Mouse (Mus musculus): Measurements from ENCODE around the gene Lama5. TPM values are rescaled to one million over a fixed set of nuclear protein-coding genes. Genes with fewer than 3 reads are reported as not detected.

Lama5 gene
- polyA plus RNA-seq, 1 experiment from 2014 or later, result 28.2 TPM

DNA sequence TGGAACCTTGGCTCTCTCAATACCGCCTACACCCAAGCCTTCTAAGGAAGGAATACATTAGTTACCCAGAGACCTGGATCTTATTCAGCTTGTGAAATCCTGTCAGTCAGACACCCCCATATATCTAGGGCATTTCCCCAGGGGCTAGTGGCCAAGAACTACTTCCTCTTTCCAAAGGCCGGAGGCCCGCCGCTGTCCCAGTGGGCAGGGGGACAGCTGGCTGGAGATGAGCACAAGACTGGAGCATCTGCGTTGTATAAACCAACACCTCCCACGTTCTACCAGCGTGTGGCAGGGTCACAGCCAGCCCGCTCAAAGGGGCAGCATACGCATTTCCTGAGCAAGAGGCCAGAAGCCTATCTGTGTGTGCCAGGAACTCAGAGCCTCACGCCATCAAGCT is 22.9 kb downstream of the Lama5 start:
- Histone ChIP-seq H3K27me3 (replicated peaks; ENCODE audit: control insufficient read depth, insufficient read depth, low read length) (no peaks in the 10 kb centered on the region), H3K4me2 (ENCODE audit: low read depth, low read length) (no peak overlapping the region), H3K9me3 (ENCODE audit: control insufficient read depth, low read length) (no peaks in the 10 kb centered on the region), H3K27ac (replicated peaks; ENCODE audit: low read depth, low read length) (no peak overlapping the region), H3K4me3 (ENCODE audit: low read depth, low read length) (no peak overlapping the region), H3K36me3 (ENCODE audit: control insufficient read depth, insufficient read depth, low read length) (no peaks in the 10 kb centered on the region), H3K4me1 (ENCODE audit: control insufficient read depth, insufficient read depth, low read length) (no peaks in the 10 kb centered on the region), H3K9ac (ENCODE audit: low read depth, low read length) (no peak overlapping the region)
- ATAC-seq (ENCODE audit: low read depth), result no peak
- no peak for DNase-seq (ENCODE audit: low spot score)
- WGBS, result 80% methylated on average over 10 of the region's 10 CpGs

DNA sequence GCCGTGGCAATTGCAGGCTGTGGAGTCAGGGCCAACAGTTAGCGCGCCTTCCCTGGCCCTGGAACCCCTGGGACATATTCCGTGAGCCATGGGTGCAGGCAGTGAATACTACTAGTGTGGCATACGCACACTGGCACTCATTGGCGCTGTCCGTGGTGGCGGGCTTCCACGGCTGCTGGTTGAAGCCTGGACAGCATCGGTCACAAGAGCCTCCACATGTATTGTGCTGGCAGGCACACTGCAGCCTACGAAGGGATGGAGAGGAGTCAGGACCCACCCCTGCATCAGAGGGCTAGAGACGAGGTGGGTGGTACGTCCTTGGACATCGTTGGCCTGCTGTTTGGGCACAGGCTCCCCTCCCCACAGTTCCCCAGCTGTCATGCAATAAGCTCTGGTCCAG is 23.4 kb downstream of the Lama5 start:
- no peaks in the 10 kb centered on the region for H3K36me3 ChIP-seq (ENCODE audit: control insufficient read depth, insufficient read depth, low read length)
- no peaks in the 10 kb centered on the region for H3K4me1 ChIP-seq (ENCODE audit: control insufficient read depth, insufficient read depth, low read length)
- no peak overlapping the region for H3K4me2 ChIP-seq (ENCODE audit: low read depth, low read length)
- no peaks in the 10 kb centered on the region for H3K27me3 ChIP-seq (replicated peaks; ENCODE audit: control insufficient read depth, insufficient read depth, low read length)
- no peak overlapping the region for H3K27ac ChIP-seq (replicated peaks; ENCODE audit: low read depth, low read length)
- H3K4me3 ChIP-seq (ENCODE audit: low read depth, low read length), result no peak overlapping the region
- 91% methylated on average over 14 of the region's 14 CpGs for WGBS
- DNase-seq (ENCODE audit: low spot score) (no peak), ATAC-seq (ENCODE audit: low read depth) (no peak)
- H3K9ac ChIP-seq (ENCODE audit: low read depth, low read length), result no peak overlapping the region
- H3K9me3 ChIP-seq (ENCODE audit: control insufficient read depth, low read length), result no peaks in the 10 kb centered on the region

DNA sequence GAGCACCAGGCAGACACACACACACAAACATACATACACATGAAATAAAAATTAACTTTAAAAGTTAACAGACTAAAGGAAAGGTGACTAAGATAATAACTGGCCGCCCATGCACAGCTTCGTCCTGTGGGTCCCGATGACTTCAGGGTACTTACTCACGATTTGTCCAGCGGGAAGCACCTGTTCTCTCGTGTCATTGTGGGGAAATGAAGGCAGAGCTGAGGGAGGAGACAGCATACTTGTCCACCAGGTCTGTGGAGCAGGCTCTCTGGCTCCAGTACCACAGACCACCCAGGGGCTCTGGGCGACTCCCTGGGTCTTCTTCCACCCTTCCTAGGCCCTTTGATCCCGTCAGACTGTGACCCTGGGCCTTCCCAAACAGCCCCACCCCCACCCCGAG is 24.4 kb downstream of the Lama5 start:
- H3K4me1 ChIP-seq (ENCODE audit: control insufficient read depth, insufficient read depth, low read length), result no peaks in the 10 kb centered on the region
- H3K9ac ChIP-seq (ENCODE audit: low read depth, low read length), result no peak overlapping the region
- H3K36me3 ChIP-seq (ENCODE audit: control insufficient read depth, insufficient read depth, low read length), result no peaks in the 10 kb centered on the region
- no peak overlapping the region for H3K4me3 ChIP-seq (ENCODE audit: low read depth, low read length)
- no peak overlapping the region for H3K27ac ChIP-seq (replicated peaks; ENCODE audit: low read depth, low read length)
- DNase-seq (ENCODE audit: low spot score), result no peak
- H3K9me3 ChIP-seq (ENCODE audit: control insufficient read depth, low read length), result no peaks in the 10 kb centered on the region
- 66% methylated on average over 9 of the region's 9 CpGs for WGBS
- H3K4me2 ChIP-seq (ENCODE audit: low read depth, low read length), result no peak overlapping the region
- no peaks in the 10 kb centered on the region for H3K27me3 ChIP-seq (replicated peaks; ENCODE audit: control insufficient read depth, insufficient read depth, low read length)
- ATAC-seq (ENCODE audit: low read depth), result no peak

DNA sequence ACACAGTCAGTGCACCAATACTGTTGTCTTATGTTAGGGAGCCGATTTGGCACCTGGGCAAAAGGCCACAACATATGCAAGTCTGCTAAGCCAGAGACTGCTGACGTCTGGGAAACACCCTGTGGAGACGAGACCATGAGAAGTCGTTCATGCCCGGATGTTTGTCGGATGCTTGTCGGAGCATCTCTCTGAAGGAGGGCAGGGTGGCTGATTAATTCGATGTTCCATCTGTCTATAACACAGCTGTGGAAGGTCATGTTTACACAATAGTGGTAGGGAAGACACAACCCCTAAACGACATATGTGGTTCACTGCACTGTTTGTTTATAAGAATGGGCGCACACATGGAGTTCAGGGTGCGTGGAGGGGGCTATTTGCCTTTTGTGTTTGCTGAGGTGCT is 25.0 kb downstream of the Lama5 start:
- ATAC-seq (ENCODE audit: low read depth) (no peak), DNase-seq (ENCODE audit: low spot score) (no peak)
- H3K36me3 ChIP-seq (ENCODE audit: control insufficient read depth, insufficient read depth, low read length), result no peaks in the 10 kb centered on the region
- H3K4me2 ChIP-seq (ENCODE audit: low read depth, low read length), result no peak overlapping the region
- WGBS, result 70% methylated on average over 11 of the region's 11 CpGs
- no peaks in the 10 kb centered on the region for H3K9me3 ChIP-seq (ENCODE audit: control insufficient read depth, low read length)
- no peak overlapping the region for H3K27ac ChIP-seq (replicated peaks; ENCODE audit: low read depth, low read length)
- H3K4me1 ChIP-seq (ENCODE audit: control insufficient read depth, insufficient read depth, low read length), result no peaks in the 10 kb centered on the region
- H3K9ac ChIP-seq (ENCODE audit: low read depth, low read length), result no peak overlapping the region
- no peak overlapping the region for H3K4me3 ChIP-seq (ENCODE audit: low read depth, low read length)
- no peaks in the 10 kb centered on the region for H3K27me3 ChIP-seq (replicated peaks; ENCODE audit: control insufficient read depth, insufficient read depth, low read length)

DNA sequence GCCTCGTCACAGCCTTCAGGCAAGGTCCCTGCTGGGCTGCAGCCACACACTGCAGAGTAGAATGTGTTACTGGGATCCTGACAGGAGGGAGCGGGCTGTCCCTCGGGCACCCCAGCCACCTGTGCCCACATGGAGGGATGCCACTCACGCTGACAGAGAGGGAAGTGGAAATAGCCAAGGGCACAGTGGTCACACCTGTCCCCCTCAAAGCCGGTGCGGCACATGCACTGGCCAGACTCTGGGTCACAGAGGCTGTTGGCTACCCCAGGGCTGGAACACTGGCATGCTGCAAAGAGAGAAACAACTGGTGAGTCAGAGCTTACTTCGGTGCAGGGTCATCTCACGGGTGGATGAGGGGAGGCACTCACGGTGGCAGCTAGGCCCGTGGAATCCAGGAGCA is 26.9 kb downstream of the Lama5 start:
- H3K27ac ChIP-seq (replicated peaks; ENCODE audit: low read depth, low read length), result no peak overlapping the region
- 87% methylated on average over 10 of the region's 10 CpGs for WGBS
- no peak for ATAC-seq (ENCODE audit: low read depth)

DNA sequence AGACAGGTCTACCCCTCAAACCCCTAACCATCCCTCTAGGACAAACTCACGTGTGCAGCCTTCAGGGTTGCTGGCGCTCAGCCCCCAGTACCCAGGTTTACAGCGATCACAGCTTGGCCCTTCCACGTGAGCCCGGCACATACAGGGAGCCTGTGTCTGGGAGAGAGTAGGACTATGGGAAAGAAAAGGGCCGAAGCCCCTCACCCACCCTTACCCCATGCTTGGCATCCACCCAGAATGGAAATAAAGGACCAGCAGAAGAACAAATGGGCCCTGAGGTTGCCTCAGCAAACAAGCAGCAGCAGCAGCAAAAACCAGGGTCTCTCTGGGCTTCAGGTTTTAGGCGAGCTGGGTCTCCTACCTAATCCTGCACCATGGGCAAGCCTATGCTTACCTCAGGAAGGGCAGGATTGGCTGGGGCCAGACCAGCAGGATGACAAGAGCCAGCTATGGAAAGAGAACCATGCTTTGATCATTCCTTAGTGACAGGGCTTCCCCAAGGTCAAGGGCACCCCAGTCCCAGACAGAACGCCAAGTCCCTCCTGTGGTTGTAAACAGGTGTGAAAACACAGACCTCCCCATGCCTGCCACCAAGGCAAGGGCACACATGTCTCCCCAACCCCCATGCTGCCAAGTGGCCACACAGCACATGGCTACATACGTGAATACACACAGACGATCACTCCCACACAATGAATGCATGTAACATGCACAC is 28.2 kb downstream of the Lama5 start:
- Histone ChIP-seq H3K4me3 (ENCODE audit: low read depth, low read length) (no peak overlapping the region), H3K27ac (replicated peaks; ENCODE audit: low read depth, low read length) (no peak overlapping the region), H3K9ac (ENCODE audit: low read depth, low read length) (no peak overlapping the region), H3K4me1 (ENCODE audit: control insufficient read depth, insufficient read depth, low read length) (no peaks in the 10 kb centered on the region), H3K9me3 (ENCODE audit: control insufficient read depth, low read length) (no peaks in the 10 kb centered on the region), H3K4me2 (ENCODE audit: low read depth, low read length) (no peak overlapping the region), H3K27me3 (replicated peaks; ENCODE audit: control insufficient read depth, insufficient read depth, low read length) (no peaks in the 10 kb centered on the region), H3K36me3 (ENCODE audit: control insufficient read depth, insufficient read depth, low read length) (no peaks in the 10 kb centered on the region)
- 77% methylated on average over 10 of the region's 10 CpGs for WGBS
- DNase-seq (ENCODE audit: low spot score), result no peak
- ATAC-seq (ENCODE audit: low read depth), result no peak

More for the DNA sequence above, 26.9 kb downstream of the Lama5 start:
- no peaks in the 10 kb centered on the region for H3K27me3 ChIP-seq (replicated peaks; ENCODE audit: control insufficient read depth, insufficient read depth, low read length)
- no peaks in the 10 kb centered on the region for H3K36me3 ChIP-seq (ENCODE audit: control insufficient read depth, insufficient read depth, low read length)
- H3K9me3 ChIP-seq (ENCODE audit: control insufficient read depth, low read length), result no peaks in the 10 kb centered on the region
- no peaks in the 10 kb centered on the region for H3K4me1 ChIP-seq (ENCODE audit: control insufficient read depth, insufficient read depth, low read length)
- H3K4me3 ChIP-seq (ENCODE audit: low read depth, low read length), result no peak overlapping the region
- H3K4me2 ChIP-seq (ENCODE audit: low read depth, low read length), result no peak overlapping the region
- H3K9ac ChIP-seq (ENCODE audit: low read depth, low read length), result no peak overlapping the region
- no peak for DNase-seq (ENCODE audit: low spot score)

DNA sequence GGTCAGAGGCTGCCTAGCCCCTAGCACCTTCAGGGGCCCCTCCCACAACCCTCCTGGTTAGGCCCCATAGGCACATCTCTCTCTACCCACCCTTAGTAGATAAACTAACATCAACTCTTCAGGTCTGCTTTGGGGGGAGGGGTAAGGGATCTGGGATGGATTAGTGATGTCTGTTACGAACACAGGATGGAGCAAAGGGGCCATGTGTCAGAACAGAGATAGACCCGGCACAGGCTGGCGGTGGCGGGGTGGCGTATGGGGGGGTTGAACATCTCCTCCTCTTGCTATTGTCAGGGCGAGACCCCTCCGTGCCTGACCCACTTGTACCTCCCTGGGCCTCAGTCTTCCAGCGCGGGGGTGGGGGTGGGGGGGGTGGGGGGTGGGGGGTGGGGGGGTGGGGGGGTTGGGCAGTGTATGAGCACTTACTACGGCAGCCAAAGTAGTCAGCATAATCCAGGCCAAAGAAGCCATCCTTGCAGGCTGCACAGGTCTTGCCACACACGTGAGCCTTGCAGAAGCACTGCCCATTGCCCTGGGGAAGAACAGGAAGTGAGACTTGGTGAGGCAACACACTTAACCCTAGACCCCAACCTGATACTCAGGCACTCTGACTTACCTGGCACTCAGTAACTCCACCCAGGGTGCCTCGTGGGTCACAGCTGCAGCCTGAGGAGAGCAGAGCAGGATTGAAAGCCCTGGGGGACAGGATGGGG is 28.9 kb downstream of the Lama5 start:
- H3K4me1 ChIP-seq (ENCODE audit: control insufficient read depth, insufficient read depth, low read length), result no peaks in the 10 kb centered on the region
- no peak overlapping the region for H3K27ac ChIP-seq (replicated peaks; ENCODE audit: low read depth, low read length)
- 67% methylated on average over 7 of the region's 12 CpGs for WGBS
- ATAC-seq (ENCODE audit: low read depth) (no peak), DNase-seq (ENCODE audit: low spot score) (no peak)
- no peak overlapping the region for H3K9ac ChIP-seq (ENCODE audit: low read depth, low read length)
- no peaks in the 10 kb centered on the region for H3K36me3 ChIP-seq (ENCODE audit: control insufficient read depth, insufficient read depth, low read length)
- no peaks in the 10 kb centered on the region for H3K27me3 ChIP-seq (replicated peaks; ENCODE audit: control insufficient read depth, insufficient read depth, low read length)
- no peaks in the 10 kb centered on the region for H3K9me3 ChIP-seq (ENCODE audit: control insufficient read depth, low read length)
- H3K4me2 ChIP-seq (ENCODE audit: low read depth, low read length), result no peak overlapping the region
- no peak overlapping the region for H3K4me3 ChIP-seq (ENCODE audit: low read depth, low read length)

DNA sequence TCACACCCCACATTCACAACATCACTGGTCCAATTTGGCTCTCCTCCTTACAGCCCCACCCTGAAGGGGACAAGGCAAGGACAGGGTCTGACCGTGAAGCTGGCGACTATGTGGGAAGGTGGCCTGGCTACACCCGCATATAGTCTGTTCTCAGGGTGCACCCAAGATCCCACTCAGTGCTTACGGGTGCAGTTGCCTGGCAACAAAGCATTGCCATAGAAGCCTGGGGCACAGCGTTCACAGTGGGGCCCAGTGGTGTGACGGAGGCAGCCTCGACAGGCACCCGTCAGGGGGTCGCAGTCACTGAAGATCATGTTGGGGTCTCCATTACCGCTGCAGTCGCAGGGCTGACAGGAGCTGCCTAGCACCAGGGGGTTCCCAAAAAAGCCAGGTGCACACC is 38.3 kb downstream of the Lama5 start:
- H3K4me3 ChIP-seq (ENCODE audit: low read depth, low read length), result no peak overlapping the region
- H3K4me1 ChIP-seq (ENCODE audit: control insufficient read depth, insufficient read depth, low read length), result no peaks in the 10 kb centered on the region
- H3K9me3 ChIP-seq (ENCODE audit: control insufficient read depth, low read length), result no peaks in the 10 kb centered on the region
- H3K4me2 ChIP-seq (ENCODE audit: low read depth, low read length), result no peak overlapping the region
- DNase-seq (ENCODE audit: low spot score), result no peak
- no peak for ATAC-seq (ENCODE audit: low read depth)
- no peaks in the 10 kb centered on the region for H3K27me3 ChIP-seq (replicated peaks; ENCODE audit: control insufficient read depth, insufficient read depth, low read length)
- H3K27ac ChIP-seq (replicated peaks; ENCODE audit: low read depth, low read length), result no peak overlapping the region
- H3K36me3 ChIP-seq (ENCODE audit: control insufficient read depth, insufficient read depth, low read length), result no peaks in the 10 kb centered on the region
- no peak overlapping the region for H3K9ac ChIP-seq (ENCODE audit: low read depth, low read length)
- WGBS, result 90% methylated on average over 11 of the region's 11 CpGs

DNA sequence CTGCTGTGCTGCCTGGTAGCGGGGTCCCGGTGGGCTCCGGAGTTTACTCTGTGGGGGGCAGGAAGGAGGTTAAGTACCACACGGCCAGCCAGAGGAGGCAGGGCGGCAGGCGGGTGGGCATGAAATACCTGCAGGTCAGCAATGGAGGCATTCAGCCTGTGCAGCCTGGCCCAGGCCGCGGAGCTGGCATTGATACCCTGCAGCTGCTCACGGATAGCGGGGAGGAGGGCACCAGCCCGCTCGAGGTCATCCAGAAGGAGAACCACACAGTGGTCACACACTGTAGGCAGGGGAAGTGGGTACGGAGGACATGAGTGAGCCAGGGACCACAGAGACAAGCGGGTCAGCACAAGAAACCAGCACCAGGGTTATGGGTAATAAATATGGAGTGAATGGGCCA is 40.0 kb downstream of the Lama5 start:
- Histone ChIP-seq H3K4me2 (ENCODE audit: low read depth, low read length) (no peak overlapping the region), H3K27me3 (replicated peaks; ENCODE audit: control insufficient read depth, insufficient read depth, low read length) (no peaks in the 10 kb centered on the region), H3K4me3 (ENCODE audit: low read depth, low read length) (no peak overlapping the region), H3K27ac (replicated peaks; ENCODE audit: low read depth, low read length) (no peak overlapping the region), H3K9me3 (ENCODE audit: control insufficient read depth, low read length) (no peaks in the 10 kb centered on the region), H3K4me1 (ENCODE audit: control insufficient read depth, insufficient read depth, low read length) (no peaks in the 10 kb centered on the region), H3K9ac (ENCODE audit: low read depth, low read length) (no peak overlapping the region), H3K36me3 (ENCODE audit: control insufficient read depth, insufficient read depth, low read length) (0 out of 2 replicates have a peak, but pooled peaks cover 4% of the 10 kb centered on the region)
- no peak for ATAC-seq (ENCODE audit: low read depth)
- DNase-seq (ENCODE audit: low spot score), result no peak
- WGBS, result 89% methylated on average over 14 of the region's 14 CpGs
